In the genomic region with DNA sequence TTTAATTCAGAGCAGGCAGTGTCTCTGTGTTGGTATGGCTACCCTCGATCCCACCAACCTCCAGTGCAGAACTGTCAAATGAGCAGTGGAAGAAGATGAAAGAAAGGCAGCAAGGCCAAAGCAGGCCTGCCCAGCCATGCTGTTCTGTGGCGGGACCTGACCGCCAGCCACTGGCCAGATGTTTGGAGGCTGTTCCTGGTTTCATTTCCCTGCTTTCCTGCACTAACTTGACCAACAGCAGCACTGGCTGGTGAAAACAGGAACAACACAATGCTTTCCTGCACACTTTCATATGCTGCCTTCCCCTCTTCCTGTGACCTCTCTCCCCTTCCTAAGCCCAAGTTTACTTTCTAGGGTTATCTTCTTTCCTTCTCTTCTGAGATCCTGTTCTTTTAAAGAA, we compare ENCODE assay signal across 9 mouse cellular contexts. TPM values are rescaled to one million over a fixed set of nuclear protein-coding genes. Genes with fewer than 3 reads are reported as not detected.
DNase-seq lines count a peak whose midpoint lies in the region; ATAC-seq lines count a peak whose summit lies in the region.
"Had no signal": no experiment of that assay in that cellular context is flagged by ENCODE, and none has a peak within 500 bp of the region (broad histone marks: within the 10 kb centered on the region; RNA-seq: fewer than 3 reads in every experiment).

No protein-coding gene starts in this region.

- no peaks in the 10 kb centered on the region for H3K36me3 ChIP-seq in hindbrain, embryonic 10.5 days
- no peaks in the 10 kb centered on the region for H3K36me3 ChIP-seq in hindbrain, embryonic 12.5 days
- H3K36me3 ChIP-seq in limb, embryonic 10.5 days = no peaks in the 10 kb centered on the region
- H3K36me3 ChIP-seq: neural tube, embryonic 13.5 days had no signal

- no peak for ATAC-seq in hindbrain, embryonic 12.5 days (ENCODE audit: low FRiP score)
- no peak for ATAC-seq in megakaryocyte-erythroid progenitor cell, adult 5-6 weeks (replicated peaks; ENCODE audit: low FRiP score, low TSS enrichment, poor library complexity, severe bottlenecking)

- H3K27me3 ChIP-seq in hindbrain, embryonic 10.5 days (ENCODE audit: insufficient read depth, poor library complexity, severe bottlenecking) = no peaks in the 10 kb centered on the region
- H3K27me3 ChIP-seq in hindbrain, embryonic 12.5 days = no peaks in the 10 kb centered on the region
- H3K27me3 ChIP-seq in limb, embryonic 10.5 days (ENCODE audit: low read depth, poor library complexity, severe bottlenecking) = no peaks in the 10 kb centered on the region
- H3K27me3 ChIP-seq: neural tube, embryonic 13.5 days had no signal

- no peak overlapping the region for H3K9ac ChIP-seq in hindbrain, embryonic 12.5 days
- H3K9ac ChIP-seq: neural tube, embryonic 13.5 days had no signal

- H3K4me3 ChIP-seq in hindbrain, embryonic 10.5 days = no peak overlapping the region
- H3K4me3 ChIP-seq in hindbrain, embryonic 12.5 days = no peak overlapping the region
- no peak overlapping the region for H3K4me3 ChIP-seq in limb, embryonic 10.5 days
- H3K4me3 ChIP-seq: neural tube, embryonic 13.5 days had no signal

- no peak overlapping the region for H3K4me2 ChIP-seq in hindbrain, embryonic 12.5 days (replicated peaks)
- H3K4me2 ChIP-seq: neural tube, embryonic 13.5 days had no signal

- WGBS in hindbrain, embryonic 10.5 days = 68% methylated on average over 3 of the region's 3 CpGs
- 48% methylated on average over 3 of the region's 3 CpGs for WGBS in hindbrain, embryonic 12.5 days
- 44% methylated on average over 3 of the region's 3 CpGs for WGBS in limb, embryonic 10.5 days

- peak; percentile 12 for DNase-seq in hindbrain, embryonic 10.5 days (ENCODE audit: low spot score)
- peak; percentile 47 for DNase-seq in NIH3T3 (ENCODE audit: low read depth)
- DNase-seq in gastrocnemius, adult 18-20 months (ENCODE audit: low spot score) = peak; percentile 55
- DNase-seq in limb, embryonic 10.5 days (ENCODE audit: low spot score) = peak; percentile 42
- no peak for DNase-seq in frontal cortex, adult 2 months (ENCODE audit: extremely low spot score in 1 of 2, low spot score in 1 of 2)
- no peak for DNase-seq in frontal cortex, postnatal 14 days (ENCODE audit: low spot score in 2 of 2)

- H3K27ac ChIP-seq in hindbrain, embryonic 10.5 days = 0 out of 2 replicates have a peak overlapping the region, but pooled peaks have one; percentile 0
- H3K27ac ChIP-seq in hindbrain, embryonic 12.5 days = no peak overlapping the region
- H3K27ac ChIP-seq in limb, embryonic 10.5 days = peak overlapping the region; percentile 56
- H3K27ac ChIP-seq: neural tube, embryonic 13.5 days had no signal

- no peaks in the 10 kb centered on the region for H3K9me3 ChIP-seq in hindbrain, embryonic 10.5 days
- H3K9me3 ChIP-seq in hindbrain, embryonic 12.5 days (replicated peaks) = no peaks in the 10 kb centered on the region
- H3K9me3 ChIP-seq in limb, embryonic 10.5 days (replicated peaks) = no peaks in the 10 kb centered on the region
- H3K9me3 ChIP-seq: neural tube, embryonic 13.5 days had no signal

- no peaks in the 10 kb centered on the region for H3K4me1 ChIP-seq in hindbrain, embryonic 10.5 days (replicated peaks)
- H3K4me1 ChIP-seq in hindbrain, embryonic 12.5 days = no peaks in the 10 kb centered on the region
- peaks cover 7% of the 10 kb centered on the region; the same call in 1 of the 2 replicates for H3K4me1 ChIP-seq in limb, embryonic 10.5 days
- H3K4me1 ChIP-seq: neural tube, embryonic 13.5 days had no signal

RNA-seq across cellular contexts. Expression of gene Mitf, which starts 50.8 kb away (rescaled TPM):
- polyA plus RNA-seq in hindbrain, embryonic 10.5 days (2016; fragmentation: Nextera tagmentation; extraction: Ambion mirVana) = 1.4 and 1.8 TPM in 2 replicates
- 1.6 and 2.0 TPM in 2 replicates for polyA plus RNA-seq in hindbrain, embryonic 12.5 days (2016; fragmentation: Nextera tagmentation; extraction: Ambion mirVana)
- total RNA-seq in gastrocnemius, adult 18-20 months (2021) = 10 to 100 TPM; 15.3 to 19.4 TPM
- polyA plus RNA-seq in limb, embryonic 10.5 days (2016; fragmentation: Nextera tagmentation; extraction: Ambion mirVana) = 0.80 and 1.1 TPM in 2 replicates
- total RNA-seq in megakaryocyte-erythroid progenitor cell, adult 5-6 weeks (2014; fragmentation: Nextera tagmentation) = 1.0 and 1.7 TPM in 2 replicates
- total RNA-seq in megakaryocyte-erythroid progenitor cell, adult 5-6 weeks (2017) = 1.6 and 2.8 TPM in 2 replicates
- 10.5 and 13.3 TPM in 2 replicates for polyA plus RNA-seq in frontal cortex, adult 2 months (2012; rRNA removed)

Comparison
In these comparisons a context has a peak if more than half of its experiments do, and no peak if none do; other contexts are left out.
1. DNase-seq: peak in hindbrain, embryonic 10.5 days (single experiment), NIH3T3 (single experiment), gastrocnemius, adult 18-20 months (single experiment) and limb, embryonic 10.5 days (single experiment); none in frontal cortex, adult 2 months (0 of 2) and frontal cortex, postnatal 14 days (0 of 2).